Mouse (Mus musculus) left cerebral cortex, adult 9 months (tissue): ENCODE results near the gene Slc38a3.

Experiments
- DNase-seq, 2 experiments: peaks; one replicate each; pipeline ENCODE4 v3.0.0; 2022; ENCODE audit warnings: low spot score in 2 of 2

Slc38a3 gene

GRCm38 (mm10) chr9:107669480-107669945 lies at the start of gene Slc38a3:
Slc38a3 (minus strand) TSS chr9:107669530.
- no peak for DNase-seq

- no peak for DNase-seq
Observed at GRCm38 (mm10) chr9:107716951-107717350, 47.6 kb upstream of the Slc38a3 start.

- no peak for DNase-seq
Observed at GRCm38 (mm10) chr9:107715632-107716031, 46.3 kb upstream of the Slc38a3 start.

GRCm38 (mm10) chr9:107714221-107714952 lies 45.1 kb upstream of the Slc38a3 start:
- no peak for DNase-seq

GRCm38 (mm10) chr9:107709697-107710483 lies 40.6 kb upstream of the Slc38a3 start, which contains the start of gene Sema3f:
Sema3f (minus strand) TSS chr9:107710475.
- DNase-seq: peak in 1 of 2 experiments; percentile 42

- DNase-seq: no peak
Observed at GRCm38 (mm10) chr9:107709096-107709696, 39.9 kb upstream of the Slc38a3 start.

GRCm38 (mm10) chr9:107708439-107709095 lies 39.2 kb upstream of the Slc38a3 start:
- DNase-seq: no peak

GRCm38 (mm10) chr9:107707701-107708438 lies 38.5 kb upstream of the Slc38a3 start:
- no peak for DNase-seq

GRCm38 (mm10) chr9:107706781-107707211 lies 37.5 kb upstream of the Slc38a3 start:
- DNase-seq: no peak

GRCm38 (mm10) chr9:107703337-107704122 lies 34.2 kb upstream of the Slc38a3 start:
- DNase-seq: no peak

- DNase-seq: no peak
Observed at GRCm38 (mm10) chr9:107702606-107703185, 33.4 kb upstream of the Slc38a3 start.

GRCm38 (mm10) chr9:107701594-107701993 lies 32.3 kb upstream of the Slc38a3 start:
- DNase-seq: peak in 1 of 2 experiments; percentile 79

GRCm38 (mm10) chr9:107700114-107700571 lies 30.8 kb upstream of the Slc38a3 start:
- peak in 1 of 2 experiments; percentile 64 for DNase-seq

- no peak for DNase-seq
Observed at GRCm38 (mm10) chr9:107699376-107699980, 30.1 kb upstream of the Slc38a3 start.

GRCm38 (mm10) chr9:107698611-107699190 lies 29.4 kb upstream of the Slc38a3 start:
- DNase-seq: no peak

- DNase-seq: no peak
Observed at GRCm38 (mm10) chr9:107697811-107698521, 28.6 kb upstream of the Slc38a3 start.

GRCm38 (mm10) chr9:107696845-107697610 lies 27.7 kb upstream of the Slc38a3 start:
- no peak for DNase-seq
